Comparison of ENCODE assay signal across 9 mouse cellular contexts in genomic region chr4:134762360-134762759, GRCm38 (mm10). TPM values are rescaled to one million over a fixed set of nuclear protein-coding genes. Genes with fewer than 3 reads are reported as not detected.
DNase-seq lines count a peak whose midpoint lies in the region; ATAC-seq and TF ChIP-seq lines count a peak whose summit lies in the region.
"Had no signal": no experiment of that assay in that cellular context is flagged by ENCODE, and none has a peak within 500 bp of the region (broad histone marks: within the 10 kb centered on the region; RNA-seq: fewer than 3 reads in every experiment).

No protein-coding gene starts in this region.

- no peak for TF ChIP-seq CTCF in heart, adult 2 months (IDR thresholded peaks at IDR 0.05)
- TF ChIP-seq CTCF in liver, embryonic 14.5 days (IDR thresholded peaks at IDR 0.05; ENCODE audit: low read depth) = no peak
- no peak for TF ChIP-seq CTCF in stomach, postnatal 0 days (IDR thresholded peaks at IDR 0.05; ENCODE audit: low read depth)

- no peak for TF ChIP-seq POLR2A in heart, adult 2 months (IDR thresholded peaks at IDR 0.05; ENCODE audit: insufficient read depth, low read depth, low read length)

- peak in 1 of 2 experiments; percentile 57 for DNase-seq in heart, adult 2 months
- no peak for DNase-seq in heart, adult 9 months (ENCODE audit: low spot score in 2 of 2)
- DNase-seq in urinary bladder, postnatal 14 days (ENCODE audit: low spot score) = peak; percentile 43
- no peak for DNase-seq in urinary bladder, postnatal 4 days (ENCODE audit: low spot score in 2 of 2)
- no peak for DNase-seq in liver, embryonic 14.5 days (ENCODE audit: low read depth in 3 of 3, low spot score in 3 of 3)
- no peak for DNase-seq in stomach, postnatal 0 days (ENCODE audit: low spot score)
- no peak for DNase-seq in ovary, postnatal 14 days (ENCODE audit: low spot score)
- no peak for DNase-seq in thymus, postnatal 0 days (ENCODE audit: low spot score)

- no peaks in the 10 kb centered on the region for H3K9me3 ChIP-seq in liver, embryonic 14.5 days (ENCODE audit: control insufficient read depth, low read length)
- H3K9me3 ChIP-seq in stomach, postnatal 0 days (ENCODE audit: control insufficient read depth, low read length) = no peaks in the 10 kb centered on the region
- H3K9me3 ChIP-seq: hindbrain, embryonic 15.5 days had no signal

- H3K4me2 ChIP-seq in liver, embryonic 14.5 days (ENCODE audit: low read depth) = peak overlapping the region; percentile 60
- no peak overlapping the region for H3K4me2 ChIP-seq in stomach, postnatal 0 days (replicated peaks; ENCODE audit: low read depth)
- H3K4me2 ChIP-seq: hindbrain, embryonic 15.5 days had no signal

- H3K4me1 ChIP-seq in heart, adult 2 months (ENCODE audit: control insufficient read depth, insufficient read depth, low read length) = peaks cover 50% of the 10 kb centered on the region
- peaks cover 81% of the 10 kb centered on the region in 2 experiments for H3K4me1 ChIP-seq in liver, embryonic 14.5 days (replicated peaks; ENCODE audit: control insufficient read depth in 2 of 2, insufficient read depth in 2 of 2, low read length in 1 of 2)
- H3K4me1 ChIP-seq in stomach, postnatal 0 days (replicated peaks; ENCODE audit: control insufficient read depth, insufficient read depth) = peaks cover 19% of the 10 kb centered on the region

- TF ChIP-seq EP300 in heart, adult 2 months (IDR thresholded peaks at IDR 0.05; ENCODE audit: insufficient read depth, low read depth, low read length) = no peak
- no peak for TF ChIP-seq EP300 in liver, embryonic 14.5 days (IDR thresholded peaks at IDR 0.05; ENCODE audit: low read depth)
- no peak for TF ChIP-seq EP300 in stomach, postnatal 0 days (optimal IDR thresholded peaks at IDR 0.05)

- WGBS in heart, adult 2 months = 58% methylated on average over 6 of the region's 6 CpGs
- WGBS in liver, embryonic 14.5 days (ENCODE audit: insufficient replicate concordance) = 24% methylated on average over 6 of the region's 6 CpGs
- WGBS in stomach, postnatal 0 days = 44% methylated on average over 6 of the region's 6 CpGs

- H3K4me3 ChIP-seq in heart, adult 2 months = no peak overlapping the region
- H3K4me3 ChIP-seq in liver, embryonic 14.5 days (ENCODE audit: insufficient read depth in 1 of 2, low read depth in 2 of 2, low read length in 2 of 2) = peak overlapping the region in 1 of 2 experiments; percentile 17; a peak in 2 of 4 replicates
- no peak overlapping the region for H3K4me3 ChIP-seq in stomach, postnatal 0 days (ENCODE audit: low read depth, low read length)
- H3K4me3 ChIP-seq: hindbrain, embryonic 15.5 days had no signal

- H3K36me3 ChIP-seq in heart, adult 2 months (ENCODE audit: control insufficient read depth, insufficient read depth, low read length) = no peaks in the 10 kb centered on the region
- no peaks in the 10 kb centered on the region; the same call in 1 of the 2 replicates for H3K36me3 ChIP-seq in liver, embryonic 14.5 days (replicated peaks; ENCODE audit: control insufficient read depth, insufficient read depth, low read depth)
- H3K36me3 ChIP-seq in stomach, postnatal 0 days (ENCODE audit: control insufficient read depth, insufficient read depth, low read length) = no peaks in the 10 kb centered on the region
- H3K36me3 ChIP-seq: hindbrain, embryonic 15.5 days had no signal

- no peak overlapping the region for H3K9ac ChIP-seq in heart, adult 2 months (ENCODE audit: low read depth, low read length)
- peak overlapping the region; percentile 41 for H3K9ac ChIP-seq in liver, embryonic 14.5 days (replicated peaks)
- H3K9ac ChIP-seq in stomach, postnatal 0 days (ENCODE audit: low read length) = peak overlapping the region; percentile 24; the same call in 1 of the 2 replicates
- H3K9ac ChIP-seq: hindbrain, embryonic 15.5 days had no signal

- ATAC-seq in liver, embryonic 14.5 days (ENCODE audit: insufficient read depth) = no peak
- no peak for ATAC-seq in stomach, postnatal 0 days (ENCODE audit: low FRiP score, low TSS enrichment)

- peaks cover 4% of the 10 kb centered on the region; the same call in 1 of the 2 replicates for H3K79me2 ChIP-seq in heart, adult 2 months (replicated peaks; ENCODE audit: control insufficient read depth, insufficient read depth, low read length)

- intact Hi-C loops in heart, adult 2 months (cut with DNase I) = no loop called here

- H3K27me3 ChIP-seq in heart, adult 2 months (ENCODE audit: control insufficient read depth, insufficient read depth, low read length) = no peaks in the 10 kb centered on the region
- H3K27me3 ChIP-seq in liver, embryonic 14.5 days (ENCODE audit: control insufficient read depth, insufficient read depth, low read length) = no peaks in the 10 kb centered on the region
- H3K27me3 ChIP-seq in stomach, postnatal 0 days (ENCODE audit: control insufficient read depth, insufficient read depth, low read length) = no peaks in the 10 kb centered on the region

- H3K27ac ChIP-seq in heart, adult 2 months = 0 out of 2 replicates have a peak overlapping the region, but pooled peaks have one; percentile 5
- peak overlapping the region; percentile 18 for H3K27ac ChIP-seq in liver, embryonic 14.5 days
- H3K27ac ChIP-seq in stomach, postnatal 0 days (replicated peaks) = peak overlapping the region; percentile 53; the same call in 1 of the 2 replicates
- H3K27ac ChIP-seq: hindbrain, embryonic 15.5 days had no signal

RNA-seq across cellular contexts. Expression of gene Ldlrap1, which starts 5.5 kb away (rescaled TPM):
- total RNA-seq in heart, adult 2 months (2021) = 10 to 100 TPM; 11.5 to 12.6 TPM
- 12.4 and 14.1 TPM in 2 replicates for polyA plus RNA-seq in heart, adult 2 months (2012; rRNA removed)
- polyA plus RNA-seq in liver, embryonic 14.5 days (2012; rRNA removed) = 7.0 and 9.1 TPM in 2 replicates
- 13.4 and 19.2 TPM in 2 replicates for polyA plus RNA-seq in liver, embryonic 14.5 days (2014; fragmentation: Nextera tagmentation; extraction: Ambion mirVana)
- 18.8 and 19.5 TPM in 2 replicates for polyA plus RNA-seq in stomach, postnatal 0 days (2015; fragmentation: Nextera tagmentation; extraction: Ambion mirVana)
- 16.1 and 16.6 TPM in 2 replicates for polyA plus RNA-seq in thymus, postnatal 0 days (2015; fragmentation: Nextera tagmentation; extraction: Ambion mirVana)

RNA-seq across cellular contexts. Expression of gene Man1c1, which starts 58.3 kb away (rescaled TPM):
- 10 to 100 TPM; 24.8 to 28.4 TPM for total RNA-seq in heart, adult 2 months (2021)
- polyA plus RNA-seq in heart, adult 2 months (2012; rRNA removed) = 14.1 and 17.6 TPM in 2 replicates
- polyA plus RNA-seq in liver, embryonic 14.5 days (2012; rRNA removed) = 1.6 and 1.9 TPM in 2 replicates
- 1.00 and 1.2 TPM in 2 replicates for polyA plus RNA-seq in liver, embryonic 14.5 days (2014; fragmentation: Nextera tagmentation; extraction: Ambion mirVana)
- 1.5 TPM in 2 replicates for polyA plus RNA-seq in stomach, postnatal 0 days (2015; fragmentation: Nextera tagmentation; extraction: Ambion mirVana)
- 0.91 and 1.2 TPM in 2 replicates for polyA plus RNA-seq in thymus, postnatal 0 days (2015; fragmentation: Nextera tagmentation; extraction: Ambion mirVana)
